Mouse (Mus musculus) lung, adult 2 months (tissue): ENCODE results near the gene Tuba3b.

Source experiments
- CTCF ChIP-seq: fragments of 200-500 bp; IDR thresholded peaks from 2 replicates; pipeline ENCODE4 v1.5.1; 2011; ENCODE audit warnings: mild to moderate bottlenecking, low read length, control low read depth; ENCODE audit not compliant: insufficient read depth
- POLR2A ChIP-seq: fragments of 200-500 bp; IDR thresholded peaks from 2 replicates; pipeline ENCODE4 v1.6.1; 2011; ENCODE audit warnings: low read depth, mild to moderate bottlenecking, control low read depth, low read length, borderline replicate concordance; ENCODE audit errors: extremely low read depth

GRCm38 (mm10) chr6:145593991-145594390 is 21.6 kb upstream of the Tuba3b start:
- no peak for TF ChIP-seq CTCF
- TF ChIP-seq POLR2A = no peak
